Mouse (Mus musculus) T-cell, adult 2 months (primary cell): ENCODE results near the gene Chpt1.
A peak's percentile ranks its signal among the peaks of the same experiment; 100 is the strongest.
"Not testable (repeated sequence)": the region's sequence is repeated elsewhere in the genome, so short reads cannot be mapped to it uniquely, and the experiment has no call there.

Experiments
- DNase-seq: peaks from one replicate; pipeline ENCODE4 v3.0.0; 2022; ENCODE audit warnings: low spot score

Chpt1 gene

DNA sequence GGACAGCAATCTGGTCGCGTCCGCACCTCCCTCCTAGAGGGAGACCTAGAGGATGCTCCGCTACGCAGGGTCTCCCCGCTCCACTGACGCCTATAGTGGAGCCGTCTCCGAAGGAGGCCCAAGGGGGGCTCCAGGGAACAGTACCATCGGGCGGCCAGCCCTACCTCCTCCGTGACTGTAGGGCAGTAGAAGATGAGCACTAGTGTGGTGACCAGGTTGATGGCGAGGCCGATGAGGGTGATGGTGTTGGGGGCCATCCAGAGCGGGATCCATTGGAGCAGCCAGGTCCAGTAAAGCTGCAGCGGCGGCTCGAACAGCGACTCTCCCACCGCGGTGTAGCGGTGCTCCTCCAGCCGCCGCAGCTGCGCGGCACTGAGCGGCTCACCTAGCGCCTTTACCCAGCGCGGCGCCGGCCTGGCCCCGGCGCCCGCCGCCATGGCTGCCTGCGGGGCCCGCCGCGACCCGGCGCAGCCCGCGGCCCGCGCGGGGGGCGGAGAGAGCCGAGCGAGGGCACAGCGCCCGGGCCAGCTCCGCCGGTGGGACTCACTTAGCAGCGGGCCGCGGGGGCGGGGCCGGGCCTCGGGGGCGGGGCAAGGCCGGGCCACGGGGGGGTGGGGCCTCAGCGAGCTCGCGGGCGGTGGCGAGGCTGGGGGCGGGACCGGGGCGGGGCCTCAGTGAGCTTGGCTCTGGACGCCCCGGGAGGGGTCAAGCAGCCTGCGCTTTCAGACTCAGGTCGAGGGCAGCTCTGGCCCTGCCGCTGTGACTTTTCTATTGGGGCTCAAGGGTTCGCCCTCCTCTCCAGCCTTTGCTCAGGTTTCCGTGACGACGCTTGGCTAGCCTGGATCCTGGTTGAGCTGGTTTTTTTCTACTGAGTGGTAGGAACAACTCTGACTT lies at the start of gene Chpt1:
TSS of gene Chpt1 (minus strand) at position 653 of the 894 bp plus-strand sequence.
- peak; percentile 74 for DNase-seq

DNA sequence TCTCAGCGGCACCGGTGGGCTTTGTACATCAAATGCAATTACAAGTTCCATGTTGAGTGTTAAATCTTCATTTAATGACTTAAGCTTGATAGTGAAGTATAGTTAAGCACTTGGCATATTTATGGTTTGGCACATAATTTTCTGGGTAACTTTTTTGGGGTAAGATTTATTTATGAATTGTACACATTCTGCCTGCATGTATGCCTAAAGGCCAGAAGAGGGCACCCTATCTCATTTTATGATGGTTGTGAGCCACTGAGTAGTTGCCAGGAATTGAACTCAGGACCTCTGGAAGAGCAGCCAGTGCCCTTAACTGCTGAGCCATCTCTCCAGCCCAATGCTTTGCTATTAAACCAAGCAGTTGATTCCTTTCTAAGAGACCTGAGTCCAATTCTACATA lies 48.9 kb upstream of the Chpt1 start:
- DNase-seq, result no peak

DNA sequence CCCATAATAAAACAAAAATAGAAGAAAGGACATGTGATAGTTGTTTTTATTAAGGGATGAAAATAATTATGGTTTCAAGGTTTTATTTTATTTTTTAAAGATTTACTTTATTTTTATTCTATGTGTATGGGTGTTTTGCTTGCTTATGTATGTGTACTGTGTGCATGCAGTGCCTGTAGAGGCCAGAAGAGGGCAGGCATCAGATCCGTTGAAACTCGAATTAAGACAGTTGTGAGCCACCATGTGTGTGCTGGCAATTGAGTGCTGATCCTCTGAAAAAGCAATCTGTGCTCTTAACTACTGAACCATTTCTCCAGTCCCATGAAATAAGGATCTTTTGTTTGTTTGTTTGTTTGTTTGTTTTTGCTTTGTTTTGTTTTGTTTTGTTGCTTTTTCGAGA lies 46.4 kb upstream of the Chpt1 start:
- DNase-seq, result no peak

DNA sequence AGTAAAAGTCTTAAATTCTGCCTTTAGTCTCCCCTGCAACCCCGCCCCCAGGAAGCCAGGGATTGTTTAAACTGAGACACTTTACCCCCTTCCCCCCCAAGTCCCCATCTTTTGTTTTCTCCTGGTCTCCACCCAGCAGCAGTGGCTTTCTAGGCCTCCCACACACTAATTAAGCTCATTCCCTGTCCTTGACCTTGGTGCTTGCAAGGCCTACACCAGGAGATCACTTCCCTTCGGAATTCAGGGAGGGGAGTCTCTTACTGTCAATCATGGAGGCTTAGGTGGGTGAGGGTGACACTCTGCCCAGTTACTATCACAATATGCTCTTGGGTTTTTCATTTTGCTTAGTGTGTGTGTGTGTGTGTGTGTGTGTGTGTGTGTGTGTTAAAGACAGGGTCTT lies 43.8 kb upstream of the Chpt1 start:
- no peak for DNase-seq

DNA sequence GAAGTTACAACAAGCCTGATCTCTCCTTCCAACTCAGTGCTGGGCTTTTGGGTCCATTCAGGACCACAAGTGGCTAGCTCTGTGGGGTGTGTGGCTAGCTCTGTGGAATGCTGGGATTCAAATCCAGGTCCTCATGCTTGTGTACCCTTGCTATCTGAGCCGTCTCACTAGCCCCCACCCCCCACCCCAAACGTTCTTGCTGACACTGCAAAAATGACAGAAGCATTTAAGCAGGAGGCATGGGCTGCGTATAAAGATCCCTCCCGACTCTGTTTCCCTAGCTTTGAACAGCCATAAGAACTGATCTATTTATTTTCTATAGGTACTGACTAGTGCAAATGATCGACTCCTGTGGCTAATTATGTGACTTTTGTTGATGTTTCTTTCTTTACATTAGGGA lies 26.8 kb upstream of the Chpt1 start:
- DNase-seq, result no peak

DNA sequence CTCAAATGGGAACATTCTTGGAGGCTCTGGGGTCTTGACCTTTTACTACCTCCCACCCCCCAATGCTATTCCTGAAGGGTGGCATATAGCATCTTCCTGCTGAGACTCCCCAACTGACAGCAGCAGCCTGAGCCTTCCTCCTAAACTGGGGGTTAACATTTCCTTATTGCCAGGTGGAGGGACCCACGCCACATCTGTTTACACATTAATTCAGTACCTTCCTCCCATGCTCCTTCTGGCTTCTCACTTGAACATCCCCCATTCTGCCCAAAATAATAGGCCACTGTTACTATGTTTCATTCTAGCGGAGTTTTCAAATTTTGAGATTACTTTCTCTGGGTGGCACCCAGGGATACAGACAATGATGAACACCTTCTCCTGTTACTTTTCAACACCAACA lies 20.1 kb upstream of the Chpt1 start:
- DNase-seq, result no peak

DNA sequence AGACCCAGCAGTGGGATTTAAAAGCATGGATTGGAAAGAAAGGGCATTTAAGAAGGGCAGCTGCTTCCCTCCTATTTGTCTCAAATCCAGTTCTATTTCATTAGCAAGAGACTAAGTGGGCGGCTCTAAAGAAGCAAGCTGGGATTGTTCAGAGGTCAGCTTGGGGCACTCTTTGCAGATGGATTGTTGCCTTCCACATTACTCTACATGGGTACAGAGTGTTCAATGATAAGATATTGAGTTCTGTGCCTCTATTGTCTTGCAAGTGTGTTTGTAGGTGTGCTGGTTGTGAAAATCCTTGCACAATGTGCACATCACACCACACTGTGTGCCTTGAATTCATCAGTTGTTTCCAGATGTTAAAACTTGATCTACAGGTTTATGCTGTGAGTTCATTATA lies 19.3 kb upstream of the Chpt1 start:
- DNase-seq, result no peak

DNA sequence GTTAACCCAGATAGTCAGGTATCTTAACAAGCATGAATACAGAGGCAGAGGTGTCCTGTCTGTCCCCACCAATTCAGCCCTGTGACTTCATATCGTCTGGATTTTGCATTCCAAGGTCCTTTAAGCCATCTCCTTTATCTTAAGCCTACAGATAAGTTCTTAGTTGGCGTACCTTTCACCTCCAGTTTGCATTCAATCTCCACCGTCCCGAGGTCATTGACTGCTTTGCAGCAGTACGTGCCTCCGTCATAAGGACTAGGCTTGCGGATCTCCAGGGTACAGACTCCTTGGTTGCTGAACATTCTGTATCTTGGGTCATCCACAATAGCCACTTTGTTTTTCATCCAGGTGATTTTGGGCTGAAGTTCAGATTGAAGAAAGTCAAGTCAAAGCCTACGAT lies 18.9 kb upstream of the Chpt1 start:
- no peak for DNase-seq

DNA sequence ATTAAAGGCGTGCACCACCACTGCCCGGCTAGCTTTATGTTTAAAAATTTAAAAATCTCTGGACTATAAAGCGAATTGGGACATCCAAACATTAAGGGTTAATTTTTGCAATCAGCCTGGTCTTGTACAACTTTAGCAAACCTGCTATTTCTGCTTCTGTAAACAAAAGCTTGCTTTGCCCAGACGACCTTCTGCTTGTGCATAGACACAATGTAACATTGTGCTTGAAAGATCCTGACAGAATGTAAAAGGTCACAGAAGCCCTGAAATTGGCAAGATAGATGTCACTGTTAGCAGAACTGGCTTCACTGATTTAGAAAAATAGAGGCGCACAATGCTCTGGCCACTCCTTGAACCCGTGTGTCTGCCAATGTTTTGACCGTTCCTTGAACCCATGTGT lies 11.2 kb upstream of the Chpt1 start:
- not testable (repeated sequence) for DNase-seq

DNA sequence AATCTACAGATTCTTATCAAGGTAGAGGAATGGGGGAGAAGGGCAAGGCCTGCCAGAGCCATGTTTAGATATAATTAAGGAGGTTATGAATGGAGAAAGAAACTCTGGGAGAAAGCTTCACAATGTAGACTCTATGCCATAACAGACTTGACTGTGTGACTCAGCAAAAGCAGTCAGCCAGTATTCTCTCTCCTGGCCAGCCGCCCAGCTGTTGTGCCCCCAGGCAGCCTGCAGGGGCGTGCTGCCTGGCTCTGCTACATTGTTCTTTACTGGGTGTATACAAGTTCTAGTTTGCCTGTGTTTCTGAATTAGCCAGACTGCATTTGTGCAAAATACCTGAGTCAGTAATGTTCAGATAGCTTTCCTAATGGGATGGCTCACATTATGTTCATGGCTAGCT lies 10.6 kb upstream of the Chpt1 start:
- DNase-seq, result no peak

DNA sequence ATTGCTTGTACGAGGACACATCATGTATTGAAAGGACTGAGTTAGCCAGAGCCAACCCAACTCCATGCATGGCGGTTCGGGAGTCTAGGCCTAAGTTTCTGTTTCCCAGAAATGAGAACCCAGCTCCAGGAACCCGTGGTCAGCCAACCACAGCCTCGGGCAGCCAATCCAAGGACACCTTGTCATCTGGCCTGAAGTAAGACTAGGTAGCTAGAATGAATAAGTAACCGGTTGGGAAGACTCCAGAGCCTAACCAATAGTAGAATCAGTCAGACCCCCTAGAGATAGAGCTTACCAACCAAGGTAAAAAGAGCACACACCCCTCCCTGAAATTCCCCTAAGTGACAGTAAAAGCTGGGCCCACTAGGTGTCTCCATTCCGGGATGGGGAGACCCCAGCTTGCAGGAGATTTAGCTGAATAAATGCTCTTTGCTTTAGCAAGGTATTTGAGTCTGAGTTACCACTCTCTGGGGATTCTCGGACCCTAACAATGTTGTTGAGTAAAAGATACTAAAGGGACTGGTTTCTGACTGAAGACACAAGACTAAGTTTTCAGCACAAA lies 9.8 kb upstream of the Chpt1 start:
- no peak for DNase-seq

DNA sequence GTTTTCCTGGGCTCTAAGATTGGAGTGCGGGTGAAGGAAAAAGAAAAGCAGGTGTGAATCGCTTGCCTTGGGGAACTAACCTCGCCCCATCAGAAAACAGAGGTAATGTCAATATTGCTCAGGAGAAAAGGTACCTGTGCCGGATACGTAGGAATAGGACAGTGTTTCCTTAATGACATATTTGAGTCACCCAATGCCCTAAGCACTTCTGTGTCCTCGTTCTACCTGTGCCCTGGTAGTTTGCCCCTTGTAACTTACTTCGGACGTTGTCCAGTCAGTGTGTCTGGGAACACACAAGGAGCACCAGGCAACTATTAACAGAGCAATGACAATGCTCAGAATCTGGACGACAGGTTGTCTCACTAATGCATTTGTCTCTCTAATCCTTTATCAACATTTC lies 7.5 kb upstream of the Chpt1 start:
- DNase-seq, result no peak

DNA sequence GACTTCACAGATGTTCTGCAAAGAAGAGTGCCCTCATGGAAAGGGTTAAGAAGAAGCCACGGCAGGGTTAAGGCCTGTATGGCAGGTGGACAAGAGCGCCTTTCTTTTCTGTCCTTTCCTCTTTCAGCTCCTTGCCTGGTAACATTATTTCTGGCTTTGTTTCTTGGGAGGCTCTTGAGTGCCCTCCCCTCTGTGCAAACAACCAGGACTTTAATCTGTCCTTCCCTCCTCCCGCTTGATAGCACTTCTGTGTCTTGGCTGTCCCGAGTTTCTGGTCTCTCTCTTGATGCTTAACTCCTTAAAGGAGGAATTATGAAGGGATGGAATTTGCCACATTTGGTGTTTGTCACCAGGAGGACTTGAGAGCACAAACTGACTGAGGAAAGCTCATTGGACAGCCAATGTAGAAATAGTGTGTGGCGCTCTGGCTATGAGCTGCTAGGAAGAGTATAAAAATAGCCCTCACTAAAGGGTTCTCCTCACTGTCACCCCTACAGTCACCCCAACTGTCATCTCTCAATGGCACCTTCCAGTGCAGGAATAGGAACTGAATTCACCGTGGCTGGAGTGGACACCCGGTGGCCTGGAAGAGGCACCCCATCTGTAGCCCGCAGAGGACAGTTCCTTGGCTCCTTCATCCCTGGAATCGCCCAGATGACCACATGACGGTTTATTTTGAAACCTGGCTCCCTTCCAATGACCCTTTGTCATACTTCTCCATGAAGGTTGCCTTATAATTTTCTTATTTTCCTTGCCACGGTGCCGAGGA lies 6.8 kb upstream of the Chpt1 start:
- no peak for DNase-seq

DNA sequence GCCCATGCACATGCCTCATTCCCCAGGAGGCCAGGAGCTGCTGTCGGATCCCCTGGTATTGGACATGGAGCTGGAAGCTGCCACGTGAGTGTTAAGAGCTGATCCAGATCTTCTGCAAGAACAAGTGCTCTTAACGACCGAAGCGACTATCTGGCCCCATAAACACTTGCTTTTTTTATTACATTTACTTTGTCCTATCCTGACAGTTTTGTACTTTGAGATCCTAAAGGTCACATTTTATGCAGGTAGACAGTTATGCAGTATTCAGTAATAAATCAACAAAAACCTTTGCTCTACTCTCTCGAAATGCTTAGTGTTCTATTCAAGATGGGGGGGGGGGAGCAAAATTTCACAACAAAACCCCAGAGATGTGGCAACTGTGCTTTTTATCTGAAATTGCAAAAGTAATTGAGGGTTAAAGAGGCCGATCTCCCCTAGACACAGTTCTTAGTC lies 3.8 kb upstream of the Chpt1 start:
- DNase-seq, result no peak

DNA sequence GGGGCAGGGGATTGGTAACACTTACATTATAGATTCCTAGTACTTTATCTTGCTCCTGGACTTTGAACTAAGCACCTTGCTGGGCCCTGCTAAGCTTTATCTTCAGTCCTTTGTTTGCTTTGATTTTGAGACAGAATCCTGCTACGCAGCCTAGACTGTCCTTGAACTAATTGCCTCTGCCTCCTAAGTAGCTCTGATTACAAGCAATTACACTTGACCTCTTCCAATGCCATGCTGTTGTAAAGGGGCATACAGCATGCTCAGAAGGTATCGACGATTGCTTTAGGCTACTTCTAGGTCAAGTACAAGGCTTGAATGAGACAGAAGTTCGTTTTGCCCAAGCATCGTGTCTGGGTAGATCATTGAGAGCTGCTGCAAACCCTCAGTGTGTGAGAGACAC lies 1.4 kb upstream of the Chpt1 start:
- DNase-seq, result no peak

DNA sequence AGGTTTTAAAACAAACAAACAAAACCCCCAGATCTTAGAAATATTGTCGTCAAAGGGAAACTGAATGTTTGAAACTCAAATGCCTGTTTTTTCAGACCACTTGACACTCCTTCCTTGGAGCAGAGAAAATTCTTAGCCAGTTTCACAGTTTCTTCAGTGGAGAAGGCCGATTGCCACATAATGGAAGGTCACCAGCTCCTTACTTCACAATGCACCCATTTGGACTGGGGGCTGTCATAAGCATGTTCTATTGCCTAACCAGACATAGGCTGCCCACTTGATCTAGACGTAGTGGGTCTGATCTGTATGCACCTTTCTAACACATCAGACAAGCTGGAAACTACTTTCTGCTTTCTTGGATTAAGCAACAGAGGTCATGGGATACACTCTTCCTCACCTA lies 608 bp upstream of the Chpt1 start:
- no peak for DNase-seq

DNA sequence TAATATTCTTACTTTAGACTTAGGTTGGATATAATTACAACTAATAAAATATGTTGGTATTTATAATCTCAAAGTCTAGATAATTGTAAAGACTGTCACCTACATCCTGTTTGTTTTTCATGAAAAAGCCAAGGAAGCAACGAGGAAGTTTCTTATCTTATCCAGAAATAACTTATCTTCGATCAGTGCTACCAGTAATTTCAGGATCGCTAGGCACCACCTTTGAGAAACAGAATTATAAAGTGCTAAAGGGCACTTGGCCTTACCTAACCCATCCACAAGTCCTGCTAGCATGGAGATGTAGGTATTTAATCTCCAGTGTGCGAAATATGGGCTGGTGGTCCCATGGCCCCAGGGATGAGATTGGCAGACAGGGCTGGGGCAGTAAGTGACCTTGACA lies 954 bp downstream of the Chpt1 start:
- DNase-seq, result no peak

DNA sequence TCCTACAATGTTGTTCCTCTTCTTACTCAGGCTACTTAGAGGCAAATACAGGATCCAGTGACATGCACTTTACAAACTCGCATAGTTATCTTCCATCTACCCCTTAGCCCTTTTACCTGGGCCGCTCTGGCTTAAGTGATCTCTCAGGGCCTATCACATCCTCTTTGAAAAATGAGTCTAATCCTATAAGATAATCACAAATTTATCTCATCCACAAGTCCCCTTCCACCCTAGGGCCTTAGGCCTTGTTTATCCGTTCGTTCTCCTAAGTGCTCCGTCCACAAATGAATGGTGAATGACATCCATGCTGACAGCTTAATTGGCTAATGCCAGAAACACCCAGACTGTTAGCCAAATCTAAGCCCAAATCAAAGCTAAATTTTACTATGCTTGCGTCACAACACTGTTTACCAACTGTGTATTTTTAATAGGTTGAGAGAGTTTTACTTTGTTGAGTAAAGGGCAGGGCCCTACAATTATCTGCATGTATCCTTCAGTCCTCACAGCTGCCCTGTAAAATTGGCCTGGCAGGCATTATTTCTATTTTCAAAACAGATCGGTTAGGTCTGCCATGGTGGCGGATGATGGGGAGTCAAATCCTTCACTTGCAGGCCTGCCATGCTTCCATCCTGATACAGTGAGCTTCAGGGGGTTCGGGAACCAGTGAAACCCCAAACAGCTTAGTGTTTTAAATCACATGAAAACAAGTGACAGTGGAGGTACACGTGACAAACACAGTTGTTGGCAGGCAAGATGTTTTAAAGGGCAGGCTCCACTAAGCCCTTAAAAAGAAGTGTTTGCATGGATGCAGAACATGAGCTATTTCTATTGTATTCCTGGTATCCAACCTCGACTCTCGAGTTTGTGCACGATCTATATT lies 1.7 kb downstream of the Chpt1 start:
- DNase-seq, result no peak

DNA sequence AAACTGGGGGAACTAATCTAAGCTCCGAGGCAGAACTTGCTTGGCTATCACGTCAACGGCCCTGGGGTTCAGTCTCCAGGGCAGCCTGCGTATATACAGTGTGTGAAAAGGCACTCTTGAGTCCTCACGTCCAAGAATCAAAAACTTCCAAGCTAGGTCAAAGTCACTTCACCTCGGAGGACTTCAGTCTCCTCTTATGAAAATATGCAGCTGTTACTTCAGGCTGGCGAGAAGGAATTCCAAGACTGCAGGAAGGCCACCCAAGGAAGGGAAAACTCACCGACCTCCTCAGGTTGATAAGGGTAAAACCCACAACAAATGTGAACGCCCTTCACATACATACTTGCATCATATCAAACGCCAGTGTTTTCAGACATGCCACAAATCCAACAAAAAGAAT lies 2.5 kb downstream of the Chpt1 start:
- DNase-seq, result no peak

DNA sequence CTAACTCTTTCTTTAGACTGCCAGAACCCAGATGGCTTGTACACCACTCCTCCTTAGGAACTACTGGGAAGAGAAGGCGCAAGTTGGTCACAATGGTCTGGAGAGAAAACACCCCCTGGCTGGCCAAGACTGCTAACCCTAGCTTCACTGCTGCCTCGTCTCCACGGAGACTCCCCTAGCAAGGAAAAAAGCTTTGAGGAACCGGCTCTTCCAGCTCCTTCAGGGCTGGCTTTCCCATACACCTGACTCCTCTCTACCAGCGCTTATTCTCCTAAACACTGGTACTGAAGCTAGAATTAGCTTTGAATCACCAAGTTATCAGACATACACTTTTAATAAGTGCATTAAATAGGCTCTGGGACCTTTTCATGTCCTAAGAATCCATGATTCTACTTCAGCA lies 3.9 kb downstream of the Chpt1 start:
- DNase-seq, result no peak

DNA sequence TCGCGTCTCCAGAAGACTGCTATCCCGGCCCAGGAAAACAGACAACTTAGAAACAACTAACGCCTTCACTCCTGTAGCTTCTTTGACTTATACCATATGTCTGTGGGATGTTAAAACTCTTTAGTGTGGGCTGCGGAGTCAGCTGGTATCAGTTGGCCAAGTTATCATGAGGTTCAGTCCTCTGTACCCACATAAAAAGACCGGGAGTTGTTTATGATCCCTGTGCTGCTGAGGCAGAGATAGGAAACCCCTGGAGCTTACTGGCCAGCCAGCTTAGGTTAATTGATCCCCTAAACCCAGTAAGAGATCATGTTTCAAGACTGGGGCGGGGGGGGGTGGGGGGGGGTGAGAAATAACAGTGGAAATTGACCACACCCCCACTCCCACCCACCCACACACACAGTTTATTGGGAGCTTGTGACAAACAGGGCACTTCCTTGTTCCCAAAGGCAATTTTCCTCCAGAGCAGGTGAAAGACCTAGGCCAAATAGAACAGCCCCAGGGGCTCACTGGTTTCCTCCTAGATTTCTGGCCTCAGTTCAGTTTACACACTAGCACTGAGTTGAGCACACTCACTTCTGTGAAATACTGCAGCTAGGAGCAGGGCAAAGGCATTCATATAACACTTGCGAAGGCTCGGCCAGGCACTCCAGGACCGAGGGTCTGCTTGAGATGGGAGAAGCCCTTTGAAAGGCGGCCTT lies 6.9 kb downstream of the Chpt1 start:
- no peak for DNase-seq
